Mouse (Mus musculus): ENCODE data around the gene Pard3b. TPM values are rescaled to one million over a fixed set of nuclear protein-coding genes. Genes with fewer than 3 reads are reported as not detected.
"Not testable (repeated sequence)": the region's sequence is repeated elsewhere in the genome, so short reads cannot be mapped to it uniquely, and the experiment has no call there.

Pard3b gene
- total RNA-seq, 2 experiments from 2014 or later: 4.6 TPM

DNA sequence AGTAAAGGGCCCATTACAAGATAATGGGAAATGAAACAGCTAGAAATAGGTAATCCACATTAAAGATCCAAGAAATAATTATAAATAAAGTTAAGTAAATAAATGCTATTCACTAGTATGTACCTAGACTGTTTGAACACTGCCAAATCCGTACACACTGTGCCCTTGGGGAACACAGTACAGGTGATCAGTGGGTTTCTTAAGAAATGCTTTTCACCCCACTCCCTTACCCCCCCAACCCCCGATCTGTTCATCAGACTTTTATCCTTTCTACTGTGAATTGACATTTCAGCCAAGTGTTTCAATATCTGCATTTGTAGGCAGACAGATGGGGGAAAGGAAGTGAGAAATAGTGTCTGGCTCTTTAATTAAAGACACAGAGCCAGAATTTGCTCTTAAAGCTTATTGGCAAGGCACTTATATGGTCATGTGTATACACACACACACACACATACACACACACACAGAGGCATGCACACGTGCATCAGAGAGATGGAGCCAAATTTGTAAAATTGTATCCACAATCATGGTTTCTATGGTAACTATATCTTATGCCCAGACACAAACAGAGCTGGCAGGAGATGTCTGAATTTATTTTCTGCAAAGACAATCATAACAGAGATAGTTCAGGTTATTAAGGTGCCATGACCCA, 938.4 kb downstream of the Pard3b start:
- no peak for DNase-seq (ENCODE audit: extremely low spot score in 1 of 2, low spot score in 2 of 2)
- intact Hi-C loops (cut with DNase I): no loop called here

DNA sequence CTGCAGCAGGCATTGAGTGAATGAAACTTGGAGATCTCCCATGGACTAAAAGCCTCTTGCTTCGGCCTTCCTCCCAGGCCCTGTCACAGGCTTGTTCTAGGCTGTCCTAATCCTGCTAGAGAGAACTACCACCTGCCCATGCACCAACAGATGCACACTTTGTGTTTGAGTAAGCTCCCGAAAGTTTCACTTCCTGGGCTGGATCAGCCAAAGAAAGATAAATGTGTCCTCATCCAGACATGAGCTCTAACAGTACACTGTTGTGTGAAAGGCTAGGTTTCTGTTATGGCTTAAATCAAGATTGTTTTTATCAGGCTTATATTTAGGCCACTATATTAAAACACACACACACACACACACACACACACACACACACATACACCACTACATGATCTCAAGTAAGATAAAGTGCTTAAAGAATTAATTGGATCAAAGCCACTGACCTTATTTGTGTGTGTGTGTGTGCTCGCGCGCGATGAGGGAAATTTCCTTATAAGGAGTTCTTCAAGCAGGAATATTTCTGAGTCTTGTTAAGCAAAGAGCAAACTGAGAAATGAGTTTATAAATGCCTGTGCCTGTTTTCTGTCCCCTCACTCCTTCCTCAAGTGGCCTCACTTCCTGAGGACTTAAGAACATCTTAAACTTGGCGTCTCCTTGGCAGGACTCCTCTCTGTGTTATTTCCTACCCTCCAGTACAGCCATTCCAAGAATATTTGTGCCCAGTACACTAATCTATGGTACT, 940.6 kb downstream of the Pard3b start:
- DNase-seq (ENCODE audit: extremely low spot score in 1 of 2, low spot score in 2 of 2): no peak
- intact Hi-C loops (cut with DNase I): no loop called here

- intact Hi-C loops (cut with DNase I): no loop called here
- DNase-seq (ENCODE audit: extremely low spot score in 1 of 2, low spot score in 2 of 2): no peak
Observed at GRCm38 (mm10) chr1:62580314-62580935, 941.8 kb downstream of the Pard3b start.

DNA sequence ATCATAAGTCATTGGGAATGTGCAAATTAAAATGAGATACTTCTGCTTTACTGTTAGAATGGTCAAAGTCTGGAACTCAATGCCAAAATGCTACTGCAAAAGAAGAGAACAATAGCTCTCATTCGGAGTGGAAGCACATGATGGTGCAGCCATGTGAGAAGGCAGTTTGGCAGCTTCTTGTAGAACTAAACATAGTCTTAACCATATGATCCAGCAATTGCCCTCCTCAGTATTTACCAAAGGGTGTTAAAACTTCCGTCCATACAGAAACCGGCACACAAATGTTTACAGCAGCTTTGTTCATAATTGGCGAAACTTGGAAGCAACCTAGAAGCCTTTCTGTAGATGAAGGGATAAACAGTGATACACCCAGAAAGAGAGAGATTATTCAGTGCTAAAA, 943.9 kb downstream of the Pard3b start:
- intact Hi-C loops (cut with DNase I): no loop called here
- DNase-seq (ENCODE audit: extremely low spot score in 1 of 2, low spot score in 2 of 2): no peak

GRCm38 (mm10) chr1:62587536-62587935, 948.9 kb downstream of the Pard3b start:
- no peak for DNase-seq (ENCODE audit: extremely low spot score in 1 of 2, low spot score in 2 of 2)
- intact Hi-C loops (cut with DNase I): no loop called here

DNA sequence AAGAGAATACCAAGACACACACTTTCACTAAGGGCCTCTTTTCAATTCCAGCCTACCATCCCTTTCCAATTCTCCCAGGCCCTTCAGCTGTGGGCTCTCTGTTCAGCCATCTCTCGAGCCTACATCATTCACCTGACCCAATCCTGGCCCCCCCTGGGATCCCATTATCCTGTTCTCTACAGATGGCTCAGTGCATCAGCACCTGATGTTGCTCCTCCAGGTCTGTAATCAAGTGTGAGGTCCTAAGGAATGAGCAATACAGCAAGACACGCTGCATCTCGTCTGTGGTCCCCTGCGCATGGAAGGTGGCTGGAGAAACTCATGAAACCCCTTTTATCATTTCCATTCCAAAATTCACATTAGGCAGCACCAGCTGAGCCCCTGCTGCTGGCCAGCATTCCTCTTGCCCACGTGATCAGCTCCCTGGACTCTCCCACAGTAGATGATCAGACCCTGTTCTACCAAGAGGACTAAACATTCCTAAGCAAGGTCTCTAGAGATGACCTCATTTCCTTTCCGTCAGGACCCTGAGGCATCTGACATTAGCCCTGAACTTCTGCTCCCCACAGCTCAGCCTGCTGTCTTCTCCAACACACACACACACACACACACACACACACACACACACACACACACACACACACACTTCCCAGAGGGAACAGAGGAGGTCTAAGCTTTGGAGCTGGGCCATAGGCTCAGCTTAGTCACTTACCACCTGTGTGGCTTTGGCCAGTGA, 952.8 kb downstream of the Pard3b start:
- DNase-seq (ENCODE audit: extremely low spot score in 1 of 2, low spot score in 2 of 2): peak in 1 of 2 experiments; percentile 21
- intact Hi-C loops (cut with DNase I): no loop called here

DNA sequence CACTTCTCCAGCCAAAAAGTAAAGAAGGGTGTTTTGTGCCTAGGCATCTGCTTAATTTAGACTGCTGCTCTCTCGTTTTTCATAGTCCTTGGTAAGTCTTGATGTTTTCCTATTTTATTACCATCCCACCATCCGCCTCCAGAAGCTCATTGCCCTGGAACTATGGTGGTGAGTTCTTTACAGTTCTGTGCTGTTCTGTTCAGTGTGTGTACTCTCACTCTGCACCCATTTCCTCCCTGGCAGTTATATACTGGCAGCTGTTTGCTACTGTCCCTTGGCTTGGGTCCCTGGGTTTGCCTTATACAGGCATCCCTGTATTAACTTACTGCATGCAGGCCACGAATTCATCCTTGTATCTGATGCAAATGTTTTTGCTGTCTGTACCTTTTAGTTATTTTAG, 956.8 kb downstream of the Pard3b start:
- intact Hi-C loops (cut with DNase I): no loop called here
- DNase-seq (ENCODE audit: extremely low spot score in 1 of 2, low spot score in 2 of 2): no peak

- intact Hi-C loops (cut with DNase I): no loop called here
- DNase-seq (ENCODE audit: extremely low spot score in 1 of 2, low spot score in 2 of 2): no peak
Observed at GRCm38 (mm10) chr1:62597751-62598400, 959.3 kb downstream of the Pard3b start.

DNA sequence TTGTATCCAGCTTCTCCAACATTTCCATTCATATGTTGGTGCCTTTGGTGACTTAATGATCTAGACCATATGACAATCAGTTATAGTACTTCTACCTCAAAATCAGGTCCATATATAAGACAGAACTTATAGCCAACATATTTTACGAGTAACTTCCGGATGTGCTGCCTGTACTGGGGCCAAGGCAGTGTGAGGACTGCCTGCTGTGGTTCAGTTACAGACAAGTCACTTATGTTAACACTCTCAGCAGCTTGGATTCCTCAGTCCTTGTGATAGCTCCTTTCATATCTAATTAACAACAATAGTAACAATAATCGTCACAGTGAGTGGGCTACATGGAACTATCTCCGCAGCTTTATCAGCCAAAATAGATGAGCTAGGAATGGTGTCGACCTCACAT, 959.9 kb downstream of the Pard3b start:
- intact Hi-C loops (cut with DNase I): no loop called here
- no peak for DNase-seq (ENCODE audit: extremely low spot score in 1 of 2, low spot score in 2 of 2)

- intact Hi-C loops (cut with DNase I); DNase-seq (ENCODE audit: extremely low spot score in 1 of 2, low spot score in 2 of 2): not testable (repeated sequence)
Observed at GRCm38 (mm10) chr1:62604644-62605043, 966.0 kb downstream of the Pard3b start.

GRCm38 (mm10) chr1:62618109-62618665, 979.6 kb downstream of the Pard3b start:
- intact Hi-C loops (cut with DNase I): no loop called here
- DNase-seq (ENCODE audit: extremely low spot score in 1 of 2, low spot score in 2 of 2): no peak

GRCm38 (mm10) chr1:62619456-62619855, 980.8 kb downstream of the Pard3b start:
- no peak for DNase-seq (ENCODE audit: extremely low spot score in 1 of 2, low spot score in 2 of 2)
- intact Hi-C loops (cut with DNase I): no loop called here

DNA sequence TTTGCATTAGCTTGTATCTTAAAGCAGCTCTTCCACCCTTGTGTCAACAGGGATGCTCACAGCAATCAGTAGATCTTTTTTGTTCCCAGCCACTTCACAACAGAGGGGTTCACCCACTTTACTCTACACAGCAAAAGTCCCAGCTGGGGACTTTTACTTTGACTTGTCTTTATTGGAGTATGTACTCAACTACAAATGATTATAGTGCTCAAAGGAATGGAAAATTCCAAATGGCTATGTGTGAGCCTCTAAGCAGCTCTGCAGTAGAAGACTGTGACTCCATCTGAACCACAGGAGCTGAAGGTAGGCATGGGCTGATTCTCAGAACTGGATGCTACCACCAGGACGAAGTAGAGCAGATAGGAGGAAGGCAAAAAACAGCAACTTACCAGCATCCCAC, 983.8 kb downstream of the Pard3b start:
- DNase-seq (ENCODE audit: extremely low spot score in 1 of 2, low spot score in 2 of 2): no peak
- intact Hi-C loops (cut with DNase I): no loop called here

- DNase-seq (ENCODE audit: extremely low spot score in 1 of 2, low spot score in 2 of 2): no peak
- intact Hi-C loops (cut with DNase I): no loop called here
Observed at GRCm38 (mm10) chr1:62624166-62624565, 985.5 kb downstream of the Pard3b start.

GRCm38 (mm10) chr1:62624836-62625235, 986.2 kb downstream of the Pard3b start:
- no peak for DNase-seq (ENCODE audit: extremely low spot score in 1 of 2, low spot score in 2 of 2)
- intact Hi-C loops (cut with DNase I): no loop called here

- DNase-seq (ENCODE audit: extremely low spot score in 1 of 2, low spot score in 2 of 2): no peak
- intact Hi-C loops (cut with DNase I): no loop called here
Observed at GRCm38 (mm10) chr1:62625332-62625731, 986.7 kb downstream of the Pard3b start.

DNA sequence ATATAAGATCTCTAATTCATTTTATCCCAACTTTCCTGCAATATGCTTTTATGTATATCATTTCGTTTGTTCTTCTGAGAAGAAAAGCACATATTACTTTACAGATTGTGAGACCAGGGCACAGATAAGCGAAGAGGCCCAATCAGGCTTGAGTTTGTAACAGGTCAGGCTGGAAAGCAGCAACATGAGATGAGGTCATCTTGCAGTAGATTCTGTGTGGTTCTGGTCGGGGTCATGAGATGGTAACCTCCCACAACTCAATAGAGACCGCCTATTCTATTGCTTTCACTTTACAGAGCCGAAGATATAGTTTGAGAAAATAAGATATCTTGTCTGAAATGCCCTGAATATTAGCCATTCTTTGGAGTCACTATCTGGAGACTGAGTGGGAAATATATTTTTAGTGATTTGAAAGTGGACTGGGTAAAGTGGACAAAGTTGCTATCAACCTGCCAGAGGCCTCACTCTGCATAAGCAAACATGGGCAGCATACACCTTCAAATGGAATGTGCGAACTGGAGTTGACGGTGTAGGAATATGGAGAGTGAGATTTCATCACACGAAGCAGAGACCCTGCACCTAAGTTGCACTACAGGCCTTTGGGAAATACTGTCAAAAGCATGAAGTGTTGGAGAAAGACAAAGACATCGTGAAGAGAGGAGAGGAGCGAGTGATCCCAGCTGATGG, 987.3 kb downstream of the Pard3b start:
- intact Hi-C loops (cut with DNase I): no loop called here
- no peak for DNase-seq (ENCODE audit: extremely low spot score in 1 of 2, low spot score in 2 of 2)

DNA sequence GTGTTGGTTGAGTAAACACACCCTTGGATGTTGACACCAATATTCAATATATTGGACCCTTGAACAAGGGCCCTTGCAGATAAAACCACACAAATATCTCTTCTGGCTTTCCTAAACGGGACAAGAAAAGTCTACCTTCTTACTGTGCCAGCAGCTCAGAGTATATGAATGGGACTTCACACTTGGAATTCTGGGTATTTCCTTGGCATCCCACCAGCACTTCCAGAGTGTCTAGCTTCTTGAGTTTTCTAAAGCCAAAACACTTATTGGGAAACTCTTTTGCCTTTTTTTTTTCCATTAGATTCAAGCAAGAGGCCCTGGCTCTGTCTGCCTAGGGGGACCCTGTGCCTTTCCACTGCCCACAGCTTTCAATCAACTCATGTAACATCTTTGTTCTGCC, 991.3 kb downstream of the Pard3b start:
- DNase-seq (ENCODE audit: extremely low spot score in 1 of 2, low spot score in 2 of 2): peak in 1 of 2 experiments; percentile 20
- intact Hi-C loops (cut with DNase I): no loop called here

Measured in left cerebral cortex, postnatal 10 days (tissue).